Comparison of ENCODE assay signal across 18 mouse cellular contexts in genomic region chr7:110624961-110625360, GRCm38 (mm10). TPM values are rescaled to one million over a fixed set of nuclear protein-coding genes. Genes with fewer than 3 reads are reported as not detected.
A peak's percentile ranks its signal among the peaks of the same experiment; 100 is the strongest.
DNase-seq lines count a peak whose midpoint lies in the region; ATAC-seq lines count a peak whose summit lies in the region.
"Had no signal": no experiment of that assay in that cellular context is flagged by ENCODE, and none has a peak within 500 bp of the region (broad histone marks: within the 10 kb centered on the region; RNA-seq: fewer than 3 reads in every experiment).

No protein-coding gene starts in this region.

- H3K9me3 ChIP-seq in heart, embryonic 15.5 days (replicated peaks) = no peaks in the 10 kb centered on the region
- H3K9me3 ChIP-seq in heart, embryonic 11.5 days (replicated peaks; ENCODE audit: control insufficient read depth, low read length) = no peaks in the 10 kb centered on the region
- H3K9me3 ChIP-seq: embryonic facial prominence, embryonic 10.5 days; intestine, embryonic 15.5 days; liver, embryonic 15.5 days; midbrain, embryonic 13.5 days; neural tube, embryonic 13.5 days had no signal

- DNase-seq in B cell, adult 2 months = peak; percentile 49 to 51
- peak; percentile 45 for DNase-seq in T-cell, adult 2 months (ENCODE audit: low spot score)
- DNase-seq in lung, postnatal 25 days (ENCODE audit: low spot score) = peak; percentile 76
- DNase-seq in neural tube, embryonic 10.5 days (ENCODE audit: extremely low spot score, low spot score) = no peak
- DNase-seq in gastrocnemius, postnatal 36 days = no peak
- no peak for DNase-seq in spleen, postnatal 10 days (ENCODE audit: low spot score in 2 of 2)
- DNase-seq: adrenal gland, adult 8-10 months; left cerebral cortex, postnatal 4 days; right cerebral cortex, adult 18-20 months; thymus, adult 2 months had no signal

- intact Hi-C loops in gastrocnemius, postnatal 36 days (cut with DNase I) = no loop called here

- no peaks in the 10 kb centered on the region for H3K36me3 ChIP-seq in heart, embryonic 15.5 days
- no peaks in the 10 kb centered on the region for H3K36me3 ChIP-seq in heart, embryonic 11.5 days (ENCODE audit: control insufficient read depth, insufficient read depth, low read length)
- H3K36me3 ChIP-seq: embryonic facial prominence, embryonic 10.5 days; intestine, embryonic 15.5 days; liver, embryonic 15.5 days; midbrain, embryonic 13.5 days; neural tube, embryonic 13.5 days had no signal

- peaks cover 60% of the 10 kb centered on the region for H3K4me1 ChIP-seq in heart, embryonic 15.5 days (replicated peaks)
- peaks cover 23% of the 10 kb centered on the region for H3K4me1 ChIP-seq in heart, embryonic 11.5 days (ENCODE audit: control insufficient read depth, insufficient read depth, low read length)

- WGBS in heart, embryonic 15.5 days = 65% methylated on average over 13 of the region's 13 CpGs
- WGBS in heart, embryonic 11.5 days (ENCODE audit: insufficient replicate concordance) = 83% methylated on average over 13 of the region's 13 CpGs

- H3K4me3 ChIP-seq in heart, embryonic 15.5 days = no peak overlapping the region
- H3K4me3 ChIP-seq in heart, embryonic 11.5 days (ENCODE audit: low read depth, low read length) = no peak overlapping the region
- H3K4me3 ChIP-seq: neural tube, embryonic 13.5 days had no signal

- peak overlapping the region; percentile 8; the same call in 1 of the 2 replicates for H3K4me2 ChIP-seq in heart, embryonic 15.5 days
- H3K4me2 ChIP-seq in heart, embryonic 11.5 days = no peak overlapping the region
- H3K4me2 ChIP-seq: neural tube, embryonic 13.5 days had no signal

- no peak for ATAC-seq in heart, embryonic 15.5 days (replicated peaks; ENCODE audit: insufficient number of reproducible peaks, insufficient read depth, low FRiP score, low read depth)
- no peak for ATAC-seq in heart, embryonic 11.5 days (replicated peaks; ENCODE audit: insufficient number of reproducible peaks, low FRiP score, low TSS enrichment)
- ATAC-seq: intestine, embryonic 15.5 days; midbrain, embryonic 13.5 days had no signal

- no peak overlapping the region for H3K27ac ChIP-seq in heart, embryonic 15.5 days
- no peak overlapping the region for H3K27ac ChIP-seq in heart, embryonic 11.5 days (ENCODE audit: low read depth, low read length)
- H3K27ac ChIP-seq: embryonic facial prominence, embryonic 10.5 days; intestine, embryonic 15.5 days; liver, embryonic 15.5 days; midbrain, embryonic 13.5 days; neural tube, embryonic 13.5 days had no signal

- H3K9ac ChIP-seq in heart, embryonic 15.5 days = no peak overlapping the region
- no peak overlapping the region for H3K9ac ChIP-seq in heart, embryonic 11.5 days (ENCODE audit: low read depth, low read length)
- H3K9ac ChIP-seq: intestine, embryonic 15.5 days; liver, embryonic 15.5 days; midbrain, embryonic 13.5 days; neural tube, embryonic 13.5 days had no signal

- H3K27me3 ChIP-seq in heart, embryonic 15.5 days = peaks cover 12% of the 10 kb centered on the region; the same call in 1 of the 2 replicates
- peaks cover 36% of the 10 kb centered on the region for H3K27me3 ChIP-seq in heart, embryonic 11.5 days (ENCODE audit: control insufficient read depth, insufficient read depth, low read length)

RNA-seq across cellular contexts. Expression of gene Adm, which starts 2.5 kb away (rescaled TPM):
- 18.4 and 20.5 TPM in 2 replicates for polyA plus RNA-seq in heart, embryonic 15.5 days (2015; fragmentation: Nextera tagmentation; extraction: Ambion mirVana)
- 13.0 and 14.9 TPM in 2 replicates for polyA plus RNA-seq in heart, embryonic 11.5 days (2014; fragmentation: Nextera tagmentation; extraction: Ambion mirVana)
- 1 to 10 TPM; 1.7 to 2.9 TPM for total RNA-seq in gastrocnemius, postnatal 36 days (2021)
- total RNA-seq: hematopoietic stem cell, adult 5-6 weeks had no signal

RNA-seq across cellular contexts. Expression of gene Sbf2, which starts 10.2 kb away (rescaled TPM):
- 30.8 TPM in 2 replicates for polyA plus RNA-seq in heart, embryonic 15.5 days (2015; fragmentation: Nextera tagmentation; extraction: Ambion mirVana)
- 29.0 and 35.4 TPM in 2 replicates for polyA plus RNA-seq in heart, embryonic 11.5 days (2014; fragmentation: Nextera tagmentation; extraction: Ambion mirVana)
- 10 to 100 TPM in 1 of 2 experiments, 1 to 10 TPM in 1; 9.2 to 11.7 TPM for total RNA-seq in gastrocnemius, postnatal 36 days (2021)

Comparison
In these comparisons a context has a peak if more than half of its experiments do, and no peak if none do; other contexts are left out.
1. DNase-seq: peak in B cell, adult 2 months (2 of 2), T-cell, adult 2 months (single experiment) and lung, postnatal 25 days (single experiment); none in neural tube, embryonic 10.5 days (single experiment), gastrocnemius, postnatal 36 days (0 of 2) and spleen, postnatal 10 days (0 of 2).